Mouse (Mus musculus) kidney, adult 2 months (tissue): Measurements from ENCODE around the gene Hps5.

Experiments used
- CTCF ChIP-seq: fragments of 200-500 bp; conservative IDR thresholded peaks from 2 replicates; pipeline ENCODE4 v1.5.1; 2011; ENCODE audit warnings: low read depth, mild to moderate bottlenecking, control low read depth, low read length, moderate library complexity, mixed read lengths; ENCODE audit not compliant: insufficient read depth, insufficient read length
- POLR2A ChIP-seq: fragments of 200-500 bp; IDR thresholded peaks from one replicate; pipeline ENCODE4 v1.6.1; 2011; ENCODE audit warnings: low read depth, low read length, control low read depth

DNA sequence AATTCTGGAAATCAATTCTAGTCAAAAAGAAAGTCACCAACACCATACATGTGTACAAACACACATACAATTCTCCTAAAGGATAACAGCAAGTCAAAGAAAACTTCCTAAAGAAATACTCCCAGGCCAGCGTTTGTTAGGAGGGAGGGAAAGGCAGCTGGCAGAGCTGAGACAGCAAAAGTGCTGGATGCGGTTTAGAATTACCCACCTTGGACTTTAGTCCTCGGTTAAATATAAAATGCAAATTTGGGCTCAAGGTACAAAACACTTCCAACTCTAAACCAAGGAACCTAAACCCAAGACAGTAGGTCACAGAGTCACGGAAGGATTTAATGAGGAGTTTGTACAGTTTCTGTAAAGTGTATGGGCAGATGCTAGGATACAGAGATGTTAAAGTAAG lies 2.0 kb downstream of the Hps5 start:
- TF ChIP-seq POLR2A (no peak), CTCF (no peak)
